Mouse (Mus musculus) intestine, embryonic 16.5 days (tissue): ENCODE results near the gene Slk. TPM values are rescaled to one million over a fixed set of nuclear protein-coding genes. Genes with fewer than 3 reads are reported as not detected.

Source experiments
- ATAC-seq: fragments of 200-750 bp; cut with Nextera tagmentation; 2 replicates; pipeline ENCODE4 v1.8.0; 2017; ENCODE audit warnings: moderate TSS enrichment, moderate library complexity
- H3K27ac ChIP-seq: fragments of 300-500 bp; sonication (generic); 2 replicates; pipeline ENCODE4 v1.5.1; 2014; ENCODE audit warnings: mild to moderate bottlenecking, low read length
- H3K27me3 ChIP-seq: fragments of 300-500 bp; sonication (generic); replicated peaks from 2 replicates; pipeline ENCODE4 v1.6.1; 2014; ENCODE audit warnings: low read length, control low read depth, mixed read lengths; ENCODE audit not compliant: control insufficient read depth, insufficient read depth
- H3K36me3 ChIP-seq: fragments of 300-500 bp; sonication (generic); 2 replicates; pipeline ENCODE4 v1.6.1; 2014; ENCODE audit warnings: low read length, control low read depth; ENCODE audit not compliant: control insufficient read depth, insufficient read depth
- H3K4me1 ChIP-seq: fragments of 300-500 bp; sonication (generic); 2 replicates; pipeline ENCODE4 v1.6.1; 2014; ENCODE audit warnings: low read length, control low read depth, mixed read lengths; ENCODE audit not compliant: control insufficient read depth, insufficient read depth
- H3K4me2 ChIP-seq: fragments of 300-500 bp; sonication (generic); 2 replicates; pipeline ENCODE4 v1.6.1; 2014; ENCODE audit warnings: low read depth, low read length, control low read depth
- H3K4me3 ChIP-seq: fragments of 300-500 bp; sonication (generic); 2 replicates; pipeline ENCODE4 v1.5.1; 2014; ENCODE audit warnings: mild to moderate bottlenecking, low read length
- H3K9ac ChIP-seq: fragments of 300-500 bp; sonication (generic); 2 replicates; pipeline ENCODE4 v1.6.1; 2014; ENCODE audit warnings: low read depth, low read length
- H3K9me3 ChIP-seq: fragments of 300-500 bp; sonication (generic); 2 replicates; pipeline ENCODE4 v1.6.1; 2016; ENCODE audit warnings: low read length, control low read depth; ENCODE audit not compliant: control insufficient read depth
- WGBS: fragments of 180-500 bp; shearing (Covaris S2); extraction: QIAGEN DNeasy Blood & Tissue Kit; methylation state at CpG from one replicate; pipeline ENCODE4 v1.1.7; 2014; 5-methylcytosine and 5-hydroxymethylcytosine counted together
- polyA plus RNA-seq: library from polyadenylated mRNA; unstranded; fragments of >200 nt; fragmentation: Nextera tagmentation; extraction: Ambion mirVana; gene quantifications from 2 replicates; pipeline ENCODE4 v1.2.1, GENCODE M21; 2015

Slk gene
- polyA plus RNA-seq, 1 experiment from 2014 or later, result 10.1 TPM

DNA sequence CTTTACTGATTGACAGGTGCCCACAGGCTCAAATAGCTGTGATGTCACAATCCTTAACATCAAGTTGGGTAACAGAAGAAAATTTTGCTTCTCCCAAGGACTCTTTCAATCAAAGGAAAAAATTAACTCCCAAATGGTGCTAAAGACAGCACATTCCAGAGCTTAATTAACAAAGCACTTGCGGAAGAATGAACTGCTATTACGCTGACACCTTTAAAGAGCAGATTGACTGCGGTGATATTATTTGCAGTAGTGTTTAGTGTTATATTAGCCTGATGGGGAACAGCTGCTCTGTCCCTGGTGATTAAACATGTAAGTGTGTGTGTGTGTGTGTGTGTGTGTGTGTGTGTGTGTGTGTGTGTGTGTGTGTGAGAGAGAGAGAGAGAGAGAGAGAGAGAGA is 34.4 kb upstream of the Slk start:
- Histone ChIP-seq H3K4me1 (no peaks in the 10 kb centered on the region), H3K9ac (no peak overlapping the region), H3K4me2 (no peak overlapping the region), H3K36me3 (no peaks in the 10 kb centered on the region), H3K27ac (no peak overlapping the region), H3K27me3 (no peaks in the 10 kb centered on the region), H3K4me3 (no peak overlapping the region), H3K9me3 (no peaks in the 10 kb centered on the region)
- 46% methylated on average over 3 of the region's 3 CpGs for WGBS
- ATAC-seq, result no peak

DNA sequence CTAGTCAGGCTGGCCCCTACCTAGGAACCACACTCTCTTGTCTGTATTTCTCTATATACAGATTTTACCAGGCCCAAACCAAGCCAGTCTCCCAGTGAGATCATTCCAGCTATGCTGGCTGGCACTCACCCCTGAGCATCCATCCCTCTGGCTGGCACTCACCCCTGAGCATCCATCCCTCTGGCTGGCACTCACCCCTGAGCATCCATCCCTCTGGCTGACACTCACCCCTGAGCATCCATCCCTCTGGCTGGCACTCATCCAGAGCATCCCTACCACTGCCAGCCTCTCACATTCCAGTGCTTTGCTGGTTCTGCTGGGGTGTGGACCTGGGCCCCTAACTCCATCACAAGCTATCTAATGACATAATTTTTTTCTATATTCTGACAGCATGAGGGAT is 34.0 kb upstream of the Slk start:
- H3K4me3 ChIP-seq, result no peak overlapping the region
- H3K4me2 ChIP-seq, result no peak overlapping the region
- H3K9ac ChIP-seq, result no peak overlapping the region
- no peaks in the 10 kb centered on the region for H3K9me3 ChIP-seq
- no peaks in the 10 kb centered on the region for H3K27me3 ChIP-seq
- H3K27ac ChIP-seq, result no peak overlapping the region
- ATAC-seq, result no peak
- no peaks in the 10 kb centered on the region for H3K4me1 ChIP-seq
- no peaks in the 10 kb centered on the region for H3K36me3 ChIP-seq

DNA sequence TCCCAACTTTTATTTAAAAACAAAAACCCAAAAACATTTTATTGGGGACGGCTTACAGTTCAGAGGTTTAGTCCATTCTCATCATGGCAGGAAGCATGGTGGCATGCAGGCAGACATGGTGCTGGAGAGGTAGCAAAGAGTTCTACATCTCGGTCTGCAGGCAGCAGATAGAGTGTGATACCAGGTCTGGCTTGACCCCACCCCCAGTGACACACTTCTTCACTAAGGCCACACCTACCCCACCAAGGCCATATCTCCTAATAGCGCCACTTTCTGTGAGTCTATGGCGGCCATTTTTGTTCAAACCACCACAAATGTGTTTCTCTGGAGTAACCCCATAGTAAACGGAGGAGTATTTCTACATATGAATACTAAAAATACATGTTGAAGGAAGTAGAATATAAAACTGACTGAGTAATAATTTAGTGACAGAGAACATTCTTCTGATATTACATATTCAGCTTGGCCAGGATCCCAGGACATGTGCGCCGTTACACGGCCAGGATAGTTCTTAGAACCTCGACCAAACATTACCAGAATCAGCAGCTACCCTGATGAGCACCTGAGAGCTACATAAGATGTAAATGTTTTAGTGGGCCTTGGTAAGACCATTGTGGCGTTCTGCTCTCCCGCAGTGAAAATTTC is 30.9 kb upstream of the Slk start:
- H3K9ac ChIP-seq, result no peak overlapping the region
- no peaks in the 10 kb centered on the region for H3K27me3 ChIP-seq
- no peak overlapping the region for H3K4me3 ChIP-seq
- no peak overlapping the region for H3K27ac ChIP-seq
- H3K4me2 ChIP-seq, result no peak overlapping the region
- WGBS, result 82% methylated on average over 11 of the region's 11 CpGs
- H3K36me3 ChIP-seq, result no peaks in the 10 kb centered on the region
- H3K4me1 ChIP-seq, result no peaks in the 10 kb centered on the region
- no peak for ATAC-seq
- no peaks in the 10 kb centered on the region for H3K9me3 ChIP-seq

DNA sequence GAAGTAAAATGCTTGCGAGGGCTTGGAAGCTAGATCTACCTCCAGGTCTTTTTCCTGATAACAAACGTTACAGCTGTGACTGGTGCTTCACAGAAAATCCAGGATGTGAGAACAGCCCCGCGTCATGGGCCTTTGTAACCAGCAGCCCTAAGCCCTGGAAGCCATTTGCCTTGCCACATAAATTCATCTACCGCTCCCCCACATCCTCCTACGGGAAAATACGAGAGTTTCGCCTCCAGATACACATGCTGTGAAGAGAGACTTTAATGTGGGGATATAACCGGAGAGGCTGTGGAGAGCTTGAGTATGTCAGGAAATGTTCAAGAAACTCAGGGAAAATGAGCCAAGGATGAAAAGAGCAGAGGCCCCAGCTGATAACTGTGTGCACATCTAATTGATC is 30.3 kb upstream of the Slk start:
- H3K9ac ChIP-seq, result no peak overlapping the region
- H3K9me3 ChIP-seq, result no peaks in the 10 kb centered on the region
- ATAC-seq, result no peak
- WGBS, result 77% methylated on average over 9 of the region's 9 CpGs
- H3K27ac ChIP-seq, result no peak overlapping the region
- no peak overlapping the region for H3K4me2 ChIP-seq
- H3K4me3 ChIP-seq, result no peak overlapping the region
- no peaks in the 10 kb centered on the region for H3K36me3 ChIP-seq
- no peaks in the 10 kb centered on the region for H3K27me3 ChIP-seq
- H3K4me1 ChIP-seq, result no peaks in the 10 kb centered on the region

DNA sequence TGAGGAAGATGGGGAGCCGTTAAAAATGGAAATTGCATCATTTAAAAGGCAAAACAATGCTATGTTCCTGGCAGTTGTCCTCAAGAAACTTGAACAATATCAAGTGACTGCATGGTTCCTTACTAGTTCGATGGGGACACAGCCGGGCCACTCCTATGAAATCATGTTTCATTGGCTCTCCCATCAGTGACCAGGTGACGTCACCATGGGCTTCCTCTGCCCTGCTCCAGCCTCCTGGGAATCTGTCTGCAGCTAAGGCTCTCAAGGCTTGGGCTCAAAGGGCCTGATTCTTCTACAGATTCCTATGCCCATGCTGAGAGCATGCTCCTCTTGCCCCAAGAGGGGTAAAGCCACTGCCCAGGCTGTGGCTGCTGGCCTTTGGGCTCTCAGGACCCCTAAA is 29.9 kb upstream of the Slk start:
- ATAC-seq, result no peak

DNA sequence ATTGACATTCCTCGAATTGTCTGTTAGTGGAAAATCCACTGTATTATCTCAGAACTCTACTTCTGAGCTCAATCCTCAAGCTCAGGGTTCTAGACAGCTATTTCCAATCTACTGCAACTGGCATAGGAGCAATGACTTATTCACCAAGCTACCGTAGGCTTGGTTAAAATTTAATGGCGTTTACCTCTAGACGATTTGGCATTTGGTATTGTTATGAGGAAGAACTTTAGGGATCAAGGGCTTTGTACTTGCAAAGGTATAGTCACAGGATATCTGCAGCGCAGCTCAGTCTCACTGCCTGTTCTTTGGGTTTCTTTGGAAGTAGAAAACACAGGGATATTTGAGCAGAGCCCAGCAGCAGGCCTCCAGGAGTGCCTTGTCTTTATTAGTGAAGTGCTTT is 20.3 kb upstream of the Slk start:
- peak overlapping the region; percentile 74 for H3K27ac ChIP-seq
- H3K36me3 ChIP-seq, result no peaks in the 10 kb centered on the region

More for the DNA sequence above, 29.9 kb upstream of the Slk start:
- no peaks in the 10 kb centered on the region for H3K36me3 ChIP-seq
- H3K4me1 ChIP-seq, result no peaks in the 10 kb centered on the region
- no peaks in the 10 kb centered on the region for H3K9me3 ChIP-seq
- no peaks in the 10 kb centered on the region for H3K27me3 ChIP-seq
- H3K4me2 ChIP-seq, result no peak overlapping the region
- H3K9ac ChIP-seq, result no peak overlapping the region
- no peak overlapping the region for H3K27ac ChIP-seq
- 84% methylated on average over 4 of the region's 4 CpGs for WGBS
- no peak overlapping the region for H3K4me3 ChIP-seq

DNA sequence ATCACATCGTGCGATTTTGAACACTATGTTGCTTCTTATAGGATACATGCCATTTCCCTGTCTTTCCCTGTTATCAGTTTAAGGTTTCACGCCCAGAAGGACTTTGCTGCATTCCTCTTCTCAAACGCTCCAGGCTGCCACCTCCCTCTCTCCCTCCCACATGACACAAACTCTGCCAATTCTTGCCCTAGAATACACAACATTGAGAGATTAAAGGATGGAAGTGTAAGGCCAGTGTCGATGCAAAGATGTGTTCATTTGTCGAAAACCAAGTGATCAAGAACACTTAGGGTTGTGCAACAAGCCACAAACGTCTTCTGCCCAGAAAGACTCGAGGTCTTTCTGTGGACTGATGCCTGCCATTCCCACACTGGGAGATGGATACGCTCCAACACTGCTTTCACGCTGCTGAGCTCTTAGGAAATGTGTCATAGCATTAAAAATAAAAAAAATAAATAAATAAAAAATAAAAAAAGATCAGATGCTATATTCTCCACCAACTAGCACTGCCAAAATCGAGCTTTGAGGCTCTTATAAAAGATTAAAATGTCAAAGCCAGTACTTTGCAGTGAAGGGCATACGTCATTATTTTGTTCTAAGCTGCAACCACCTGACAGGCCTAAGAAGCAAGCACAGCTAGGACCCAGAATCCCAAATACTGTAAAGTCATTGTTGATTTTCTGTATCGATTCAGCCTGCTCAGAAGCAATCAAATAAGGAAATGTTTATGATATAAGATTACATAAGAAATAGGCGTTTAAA is 19.5 kb upstream of the Slk start:
- Histone ChIP-seq H3K9me3 (no peaks in the 10 kb centered on the region), H3K27me3 (no peaks in the 10 kb centered on the region), H3K36me3 (no peaks in the 10 kb centered on the region), H3K9ac (no peak overlapping the region), H3K4me3 (no peak overlapping the region), H3K4me2 (peak overlapping the region; percentile 0; the same call in 1 of the 2 replicates), H3K27ac (peak overlapping the region; percentile 74), H3K4me1 (peaks cover 23% of the 10 kb centered on the region)
- ATAC-seq, result no peak; the same call in 1 of the 2 replicates
- WGBS, result 50% methylated on average over 14 of the region's 14 CpGs

More for the DNA sequence above, 20.3 kb upstream of the Slk start:
- no peak overlapping the region for H3K9ac ChIP-seq
- no peaks in the 10 kb centered on the region for H3K27me3 ChIP-seq
- 62% methylated on average over 5 of the region's 5 CpGs for WGBS
- no peak for ATAC-seq
- H3K4me1 ChIP-seq, result peaks cover 23% of the 10 kb centered on the region
- peak overlapping the region; percentile 0; the same call in 1 of the 2 replicates for H3K4me2 ChIP-seq
- no peaks in the 10 kb centered on the region for H3K9me3 ChIP-seq
- H3K4me3 ChIP-seq, result no peak overlapping the region

DNA sequence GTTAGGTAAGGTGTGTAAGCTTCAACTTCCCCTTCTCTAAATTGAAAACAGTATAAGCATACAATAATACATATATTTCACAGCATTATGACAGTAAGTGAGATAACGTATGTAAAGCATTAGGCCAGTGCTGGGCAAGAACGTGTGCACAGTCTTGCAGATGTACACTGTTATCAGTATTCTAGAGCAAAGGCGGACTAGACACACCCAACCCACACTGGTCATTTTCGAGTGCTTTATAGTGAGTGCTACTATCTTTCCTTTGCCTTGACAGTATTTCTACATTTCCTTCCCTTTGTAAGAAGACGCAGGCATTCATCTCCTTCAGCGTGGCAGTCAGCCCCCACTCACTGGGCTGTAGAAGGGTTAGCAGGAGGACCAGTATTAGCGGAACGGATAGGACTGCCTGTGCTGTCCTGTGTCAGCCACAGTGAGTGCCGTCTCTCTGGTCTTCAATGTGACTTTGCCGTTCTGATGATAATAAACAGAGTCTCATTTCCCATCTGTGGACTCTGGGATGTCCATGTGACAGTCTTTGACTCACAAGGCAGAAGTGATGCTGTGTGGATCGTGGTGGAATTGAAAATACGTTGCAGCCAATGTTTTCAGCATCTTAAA is 18.8 kb upstream of the Slk start:
- Histone ChIP-seq H3K4me2 (no peak overlapping the region), H3K9ac (no peak overlapping the region), H3K36me3 (no peaks in the 10 kb centered on the region), H3K27me3 (no peaks in the 10 kb centered on the region), H3K4me1 (peaks cover 30% of the 10 kb centered on the region), H3K4me3 (no peak overlapping the region), H3K9me3 (no peaks in the 10 kb centered on the region), H3K27ac (peak overlapping the region; percentile 83)
- peak; percentile 66 for ATAC-seq
- 57% methylated on average over 12 of the region's 12 CpGs for WGBS

DNA sequence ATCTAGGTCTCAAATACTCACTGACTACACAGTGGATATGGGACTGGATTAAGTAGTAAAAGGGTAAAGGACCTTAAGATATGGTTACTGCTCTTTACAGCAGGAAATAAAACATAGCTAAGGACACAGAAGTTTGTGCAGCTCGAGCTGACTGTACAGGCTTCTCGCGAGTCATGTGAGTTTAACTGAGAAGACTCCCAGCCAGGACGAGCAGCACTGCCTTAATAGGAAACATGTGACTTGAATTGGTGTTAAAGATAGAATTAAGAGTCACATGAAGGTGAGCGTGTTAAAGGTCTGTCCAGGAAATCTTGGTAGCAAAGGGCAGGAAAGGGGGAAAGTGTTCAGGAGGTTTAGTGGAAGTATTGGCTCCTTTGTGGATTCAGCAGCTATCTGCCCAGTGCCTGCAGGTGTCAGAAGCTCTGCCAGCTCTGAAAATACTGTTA is 17.5 kb upstream of the Slk start:
- 25% methylated on average over 5 of the region's 5 CpGs for WGBS
- no peak overlapping the region for H3K9ac ChIP-seq
- peaks cover 33% of the 10 kb centered on the region for H3K4me1 ChIP-seq
- peak; percentile 86 for ATAC-seq
- H3K27ac ChIP-seq, result peak overlapping the region; percentile 83
- H3K4me2 ChIP-seq, result no peak overlapping the region
- H3K27me3 ChIP-seq, result no peaks in the 10 kb centered on the region
- no peak overlapping the region for H3K4me3 ChIP-seq
- no peaks in the 10 kb centered on the region for H3K36me3 ChIP-seq
- H3K9me3 ChIP-seq, result no peaks in the 10 kb centered on the region
